Mouse (Mus musculus): ENCODE data around the gene Ptprc. TPM values are rescaled to one million over a fixed set of nuclear protein-coding genes. Genes with fewer than 3 reads are reported as not detected.

The Ptprc gene
- polyA plus RNA-seq, 1 experiment: not detected

GRCm38 (mm10) chr1:138137024-138137577, 38.4 kb downstream of the Ptprc start:
- TF ChIP-seq MYOG (IDR thresholded peaks at IDR 0.05; ENCODE audit: control insufficient read depth, extremely low read depth, insufficient read length) (no peak), FOSL1 (IDR thresholded peaks at IDR 0.05; ENCODE audit: insufficient read depth, low read length, poor library complexity, severe bottlenecking) (no peak), USF1 (IDR thresholded peaks at IDR 0.05; ENCODE audit: low read depth) (no peak), CTCF (IDR thresholded peaks at IDR 0.05; ENCODE audit: control insufficient read depth, insufficient read depth, insufficient read length) (no peak), CEBPB (IDR thresholded peaks at IDR 0.05; ENCODE audit: low read depth) (no peak), MAX (IDR thresholded peaks at IDR 0.05) (no peak), MYOD1 (IDR thresholded peaks at IDR 0.05; ENCODE audit: control insufficient read depth, insufficient read length, low read depth) (no peak)
- H3K4me3 ChIP-seq (ENCODE audit: insufficient read depth, poor library complexity, severe bottlenecking): no peak overlapping the region
- H3K36me3 ChIP-seq (ENCODE audit: control insufficient read depth, insufficient read depth): no peaks in the 10 kb centered on the region
- H3K79me2 ChIP-seq (ENCODE audit: control insufficient read depth, insufficient read depth): no peaks in the 10 kb centered on the region
- H3ac ChIP-seq (ENCODE audit: control insufficient read depth, insufficient read length, low read depth): no peak overlapping the region
- H3K27me3 ChIP-seq (ENCODE audit: control insufficient read depth, insufficient read depth, insufficient read length): no peaks in the 10 kb centered on the region
- H3K79me3 ChIP-seq (ENCODE audit: low read depth): no peaks in the 10 kb centered on the region

- H3K4me3 ChIP-seq (ENCODE audit: insufficient read depth, poor library complexity, severe bottlenecking): no peak overlapping the region
- no peaks in the 10 kb centered on the region for H3K36me3 ChIP-seq (ENCODE audit: control insufficient read depth, insufficient read depth)
Observed at GRCm38 (mm10) chr1:138136373-138136779, 39.1 kb downstream of the Ptprc start.

GRCm38 (mm10) chr1:138135637-138136372, 39.7 kb downstream of the Ptprc start:
- Histone ChIP-seq H3K4me3 (ENCODE audit: insufficient read depth, poor library complexity, severe bottlenecking) (no peak overlapping the region), H3K36me3 (ENCODE audit: control insufficient read depth, insufficient read depth) (no peaks in the 10 kb centered on the region), H3K27me3 (ENCODE audit: control insufficient read depth, insufficient read depth, insufficient read length) (no peaks in the 10 kb centered on the region), H3K79me2 (ENCODE audit: control insufficient read depth, insufficient read depth) (no peaks in the 10 kb centered on the region), H3K79me3 (ENCODE audit: low read depth) (no peaks in the 10 kb centered on the region), H3ac (ENCODE audit: control insufficient read depth, insufficient read length, low read depth) (no peak overlapping the region)
- TF ChIP-seq CEBPB (IDR thresholded peaks at IDR 0.05; ENCODE audit: low read depth) (no peak), MAX (IDR thresholded peaks at IDR 0.05) (no peak), USF1 (IDR thresholded peaks at IDR 0.05; ENCODE audit: low read depth) (no peak), MYOD1 (IDR thresholded peaks at IDR 0.05; ENCODE audit: control insufficient read depth, insufficient read length, low read depth) (no peak)

More at GRCm38 (mm10) chr1:138136373-138136779, 39.1 kb downstream of the Ptprc start:
- H3ac ChIP-seq (ENCODE audit: control insufficient read depth, insufficient read length, low read depth): no peak overlapping the region
- no peaks in the 10 kb centered on the region for H3K79me3 ChIP-seq (ENCODE audit: low read depth)
- no peaks in the 10 kb centered on the region for H3K27me3 ChIP-seq (ENCODE audit: control insufficient read depth, insufficient read depth, insufficient read length)
- no peaks in the 10 kb centered on the region for H3K79me2 ChIP-seq (ENCODE audit: control insufficient read depth, insufficient read depth)
- no peak for TF ChIP-seq CEBPB (IDR thresholded peaks at IDR 0.05; ENCODE audit: low read depth)
- no peak for TF ChIP-seq MYOD1 (IDR thresholded peaks at IDR 0.05; ENCODE audit: control insufficient read depth, insufficient read length, low read depth)
- TF ChIP-seq CTCF (IDR thresholded peaks at IDR 0.05; ENCODE audit: control insufficient read depth, insufficient read depth, insufficient read length): no peak
- no peak for TF ChIP-seq FOSL1 (IDR thresholded peaks at IDR 0.05; ENCODE audit: insufficient read depth, low read length, poor library complexity, severe bottlenecking)
- no peak for TF ChIP-seq MAX (IDR thresholded peaks at IDR 0.05)
- no peak for TF ChIP-seq MYOG (IDR thresholded peaks at IDR 0.05; ENCODE audit: control insufficient read depth, extremely low read depth, insufficient read length)
- TF ChIP-seq USF1 (IDR thresholded peaks at IDR 0.05; ENCODE audit: low read depth): no peak

DNA sequence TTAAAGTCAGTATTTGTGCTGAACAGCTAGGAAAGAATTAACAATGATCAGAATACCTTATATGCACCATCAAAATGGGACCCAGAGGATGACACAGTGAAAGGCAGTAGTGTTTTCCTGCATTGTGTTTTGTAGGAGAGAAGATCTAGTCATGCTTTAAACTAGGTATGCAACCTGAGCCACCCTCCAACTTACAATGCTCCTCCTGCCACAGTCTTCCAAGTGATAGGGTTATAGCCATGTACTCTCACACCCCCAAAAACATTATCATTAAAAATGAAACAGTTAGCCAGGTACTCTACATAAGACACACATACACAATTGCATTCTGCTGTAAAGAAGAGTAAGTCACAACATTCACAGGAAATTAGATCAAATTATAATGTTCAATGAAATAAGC, 40.4 kb downstream of the Ptprc start:
- TF ChIP-seq MAX (IDR thresholded peaks at IDR 0.05) (no peak), CTCF (IDR thresholded peaks at IDR 0.05; ENCODE audit: control insufficient read depth, insufficient read depth, insufficient read length) (no peak), USF1 (IDR thresholded peaks at IDR 0.05; ENCODE audit: low read depth) (no peak), FOSL1 (IDR thresholded peaks at IDR 0.05; ENCODE audit: insufficient read depth, low read length, poor library complexity, severe bottlenecking) (no peak), CEBPB (IDR thresholded peaks at IDR 0.05; ENCODE audit: low read depth) (no peak), MYOD1 (IDR thresholded peaks at IDR 0.05; ENCODE audit: control insufficient read depth, insufficient read length, low read depth) (no peak)
- H3K4me3 ChIP-seq (ENCODE audit: insufficient read depth, poor library complexity, severe bottlenecking): no peak overlapping the region
- H3ac ChIP-seq (ENCODE audit: control insufficient read depth, insufficient read length, low read depth): no peak overlapping the region
- H3K79me2 ChIP-seq (ENCODE audit: control insufficient read depth, insufficient read depth): no peaks in the 10 kb centered on the region
- H3K36me3 ChIP-seq (ENCODE audit: control insufficient read depth, insufficient read depth): no peaks in the 10 kb centered on the region
- no peaks in the 10 kb centered on the region for H3K79me3 ChIP-seq (ENCODE audit: low read depth)
- H3K27me3 ChIP-seq (ENCODE audit: control insufficient read depth, insufficient read depth, insufficient read length): no peaks in the 10 kb centered on the region

- H3K36me3 ChIP-seq (ENCODE audit: control insufficient read depth, insufficient read depth): no peaks in the 10 kb centered on the region
- no peaks in the 10 kb centered on the region for H3K79me3 ChIP-seq (ENCODE audit: low read depth)
- no peaks in the 10 kb centered on the region for H3K79me2 ChIP-seq (ENCODE audit: control insufficient read depth, insufficient read depth)
- no peak overlapping the region for H3ac ChIP-seq (ENCODE audit: control insufficient read depth, insufficient read length, low read depth)
- H3K27me3 ChIP-seq (ENCODE audit: control insufficient read depth, insufficient read depth, insufficient read length): no peaks in the 10 kb centered on the region
- no peak overlapping the region for H3K4me3 ChIP-seq (ENCODE audit: insufficient read depth, poor library complexity, severe bottlenecking)
- no peak for TF ChIP-seq USF1 (IDR thresholded peaks at IDR 0.05; ENCODE audit: low read depth)
- TF ChIP-seq FOSL1 (IDR thresholded peaks at IDR 0.05; ENCODE audit: insufficient read depth, low read length, poor library complexity, severe bottlenecking): no peak
- TF ChIP-seq CTCF (IDR thresholded peaks at IDR 0.05; ENCODE audit: control insufficient read depth, insufficient read depth, insufficient read length): no peak
- TF ChIP-seq MYOG (IDR thresholded peaks at IDR 0.05; ENCODE audit: control insufficient read depth, extremely low read depth, insufficient read length): no peak
- no peak for TF ChIP-seq MYOD1 (IDR thresholded peaks at IDR 0.05; ENCODE audit: control insufficient read depth, insufficient read length, low read depth)
- no peak for TF ChIP-seq MAX (IDR thresholded peaks at IDR 0.05)
- TF ChIP-seq CEBPB (IDR thresholded peaks at IDR 0.05; ENCODE audit: low read depth): no peak
Observed at GRCm38 (mm10) chr1:138134324-138134723, 41.2 kb downstream of the Ptprc start.
